10 mouse cellular contexts compared by ENCODE assay signal in the genomic region with DNA sequence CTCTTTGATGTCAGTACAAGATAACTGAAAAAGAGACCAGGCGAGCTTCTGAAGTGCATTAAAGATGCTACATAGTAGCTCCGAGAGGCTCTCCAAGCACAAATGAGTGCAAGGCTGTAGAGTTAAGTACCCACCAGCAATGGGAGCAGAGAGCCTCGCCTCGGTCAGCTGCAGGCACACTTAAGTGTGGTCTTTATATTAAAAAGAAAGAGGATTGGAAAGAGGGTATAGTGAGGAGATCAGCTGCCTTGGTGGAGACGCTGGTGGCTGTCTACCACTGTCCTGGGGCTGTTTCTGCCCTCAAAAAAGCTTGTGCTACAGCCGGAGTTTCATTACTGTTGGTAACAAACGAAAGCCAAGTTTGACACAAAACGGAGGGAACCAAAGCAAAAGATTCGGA.
DNase-seq lines count a peak whose midpoint lies in the region; ATAC-seq and TF ChIP-seq lines count a peak whose summit lies in the region.
"Had no signal": no experiment of that assay in that cellular context is flagged by ENCODE, and none has a peak within 500 bp of the region (broad histone marks: within the 10 kb centered on the region; RNA-seq: fewer than 3 reads in every experiment).

No protein-coding gene starts in this region.

- TF ChIP-seq CTCF in midbrain, postnatal 0 days (IDR thresholded peaks at IDR 0.05) = no peak

- peak overlapping the region; percentile 28 for H3K4me2 ChIP-seq in forebrain, embryonic 13.5 days
- H3K4me2 ChIP-seq in midbrain, postnatal 0 days (ENCODE audit: low read depth, low read length, poor library complexity, severe bottlenecking) = peak overlapping the region; percentile 20; the same call in 1 of the 2 replicates

- no peak for ATAC-seq in forebrain, embryonic 13.5 days
- ATAC-seq in midbrain, postnatal 0 days (ENCODE audit: low FRiP score) = no peak
- ATAC-seq in megakaryocyte-erythroid progenitor cell, adult 5-6 weeks (replicated peaks; ENCODE audit: low FRiP score, low TSS enrichment, poor library complexity, severe bottlenecking) = no peak
- ATAC-seq: intestine, embryonic 16.5 days had no signal

- H3K9me3 ChIP-seq in forebrain, embryonic 13.5 days (replicated peaks) = no peaks in the 10 kb centered on the region
- H3K9me3 ChIP-seq in forebrain, embryonic 10.5 days = no peaks in the 10 kb centered on the region
- H3K9me3 ChIP-seq in midbrain, postnatal 0 days (ENCODE audit: low read length) = no peaks in the 10 kb centered on the region

- H3K27ac ChIP-seq in forebrain, embryonic 13.5 days = peak overlapping the region; percentile 8; the same call in 1 of the 2 replicates
- no peak overlapping the region for H3K27ac ChIP-seq in forebrain, embryonic 10.5 days
- peak overlapping the region; percentile 44; the same call in 1 of the 2 replicates for H3K27ac ChIP-seq in midbrain, postnatal 0 days (ENCODE audit: low read depth, low read length)
- H3K27ac ChIP-seq: liver, embryonic 14.5 days had no signal

- peak overlapping the region; percentile 43; the same call in 1 of the 2 replicates for H3K9ac ChIP-seq in forebrain, embryonic 13.5 days
- 0 out of 2 replicates have a peak overlapping the region, but pooled peaks have one; percentile 25 for H3K9ac ChIP-seq in midbrain, postnatal 0 days (replicated peaks; ENCODE audit: low read length, poor library complexity, severe bottlenecking)
- H3K9ac ChIP-seq: liver, embryonic 14.5 days had no signal

- no peaks in the 10 kb centered on the region for H3K36me3 ChIP-seq in forebrain, embryonic 13.5 days (ENCODE audit: poor library complexity, severe bottlenecking)
- no peaks in the 10 kb centered on the region for H3K36me3 ChIP-seq in forebrain, embryonic 10.5 days (replicated peaks)
- no peaks in the 10 kb centered on the region for H3K36me3 ChIP-seq in midbrain, postnatal 0 days (ENCODE audit: insufficient read depth, low read length)

- peaks cover 58% of the 10 kb centered on the region for H3K27me3 ChIP-seq in forebrain, embryonic 13.5 days
- peaks cover 100% of the 10 kb centered on the region for H3K27me3 ChIP-seq in forebrain, embryonic 10.5 days (ENCODE audit: poor library complexity, severe bottlenecking)
- H3K27me3 ChIP-seq in midbrain, postnatal 0 days (ENCODE audit: insufficient read depth, low read length) = peaks cover 13% of the 10 kb centered on the region; the same call in 1 of the 2 replicates

- no peak for DNase-seq in forebrain, embryonic 10.5 days (ENCODE audit: extremely low spot score, low spot score)
- peak; percentile 26 for DNase-seq in left cerebral cortex, postnatal 4 days
- DNase-seq in left cerebral cortex, adult 18-20 months (ENCODE audit: low spot score in 2 of 2) = no peak
- peak; percentile 63 for DNase-seq in MN1 (ENCODE audit: low spot score)
- DNase-seq in midbrain, postnatal 0 days (ENCODE audit: low spot score) = no peak
- DNase-seq in gastrocnemius, postnatal 14 days = no peak

- intact Hi-C loops in left cerebral cortex, postnatal 4 days (cut with DNase I) = no loop called here
- intact Hi-C loops in gastrocnemius, postnatal 14 days (cut with DNase I; ENCODE audit: low total_unique reads) = no loop called here

- 55% methylated on average over 9 of the region's 9 CpGs for WGBS in forebrain, embryonic 13.5 days
- WGBS in forebrain, embryonic 10.5 days = 65% methylated on average over 9 of the region's 9 CpGs
- WGBS in midbrain, postnatal 0 days = 56% methylated on average over 9 of the region's 9 CpGs

- H3K4me3 ChIP-seq in forebrain, embryonic 13.5 days = no peak overlapping the region
- H3K4me3 ChIP-seq in forebrain, embryonic 10.5 days = no peak overlapping the region
- H3K4me3 ChIP-seq in midbrain, postnatal 0 days (ENCODE audit: low read depth, low read length) = no peak overlapping the region

- H3K4me1 ChIP-seq in forebrain, embryonic 13.5 days = peaks cover 35% of the 10 kb centered on the region
- H3K4me1 ChIP-seq in forebrain, embryonic 10.5 days = peaks cover 18% of the 10 kb centered on the region
- H3K4me1 ChIP-seq in midbrain, postnatal 0 days (ENCODE audit: insufficient read depth, low read length) = peaks cover 4% of the 10 kb centered on the region; the same call in 1 of the 2 replicates

Comparison
In these comparisons a context has a peak if more than half of its experiments do, and no peak if none do; other contexts are left out.
1. DNase-seq: peak in left cerebral cortex, postnatal 4 days (single experiment) and MN1 (single experiment); none in forebrain, embryonic 10.5 days (single experiment), left cerebral cortex, adult 18-20 months (0 of 2), midbrain, postnatal 0 days (single experiment) and gastrocnemius, postnatal 14 days (single experiment).